Mouse (Mus musculus) intestine, embryonic 14.5 days (tissue): ENCODE data around the gene Prpf6. TPM values are rescaled to one million over a fixed set of nuclear protein-coding genes. Genes with fewer than 3 reads are reported as not detected.
A peak's percentile ranks its signal among the peaks of the same experiment; 100 is the strongest.

Experiments used
- ATAC-seq: fragments of 200-750 bp; cut with Nextera tagmentation; replicated peaks from 2 replicates; pipeline ENCODE4 v1.8.0; 2017; ENCODE audit warnings: low read depth, moderate number of reproducible peaks, moderate TSS enrichment, moderate library complexity; ENCODE audit not compliant: low FRiP score, low TSS enrichment
- DNase-seq: peaks from one replicate; pipeline ENCODE4 v3.0.0-alpha.2; 2018; ENCODE audit warnings: low spot score
- H3K27ac ChIP-seq: fragments of 300-500 bp; sonication (generic); 2 replicates; pipeline ENCODE4 v1.5.1; 2014; ENCODE audit warnings: low read depth, mild to moderate bottlenecking, control low read depth
- H3K27me3 ChIP-seq: fragments of 300-500 bp; sonication (generic); replicated peaks from 2 replicates; pipeline ENCODE4 v1.6.1; 2014; ENCODE audit warnings: low read length, control low read depth; ENCODE audit not compliant: control insufficient read depth, insufficient read depth
- H3K36me3 ChIP-seq: fragments of 300-500 bp; sonication (generic); 2 replicates; pipeline ENCODE4 v1.6.1; 2014; ENCODE audit warnings: low read length, control low read depth; ENCODE audit not compliant: control insufficient read depth, insufficient read depth
- H3K4me1 ChIP-seq: fragments of 300-500 bp; sonication (generic); replicated peaks from 2 replicates; pipeline ENCODE4 v1.6.1; 2014; ENCODE audit warnings: low read length, control low read depth, mixed read lengths; ENCODE audit not compliant: control insufficient read depth, insufficient read depth
- H3K4me2 ChIP-seq: fragments of 300-500 bp; sonication (generic); 2 replicates; pipeline ENCODE4 v1.6.1; 2014; ENCODE audit warnings: low read length
- H3K4me3 ChIP-seq: fragments of 300-500 bp; sonication (generic); 2 replicates; pipeline ENCODE4 v1.5.1; 2014; ENCODE audit warnings: low read depth, low read length, control low read depth, mixed read lengths
- H3K9ac ChIP-seq: fragments of 300-500 bp; sonication (generic); 2 replicates; pipeline ENCODE4 v1.6.1; 2014; ENCODE audit warnings: mild to moderate bottlenecking, low read length
- H3K9me3 ChIP-seq: fragments of 300-500 bp; sonication (generic); 2 replicates; pipeline ENCODE4 v1.6.1; 2016; ENCODE audit warnings: low read length, control low read depth; ENCODE audit not compliant: control insufficient read depth
- WGBS: fragments of 180-500 bp; shearing (Covaris S2); extraction: QIAGEN DNeasy Blood & Tissue Kit; methylation state at CpG from one replicate; pipeline ENCODE4 v1.1.7; 2014; 5-methylcytosine and 5-hydroxymethylcytosine counted together
- polyA plus RNA-seq: library from polyadenylated mRNA; unstranded; fragments of >200 nt; fragmentation: Nextera tagmentation; extraction: Ambion mirVana; gene quantifications from 2 replicates; pipeline ENCODE4 v1.2.1, GENCODE M21; 2014

Prpf6 gene
- polyA plus RNA-seq, 1 experiment from 2014 or later, result 53.6 TPM

DNA sequence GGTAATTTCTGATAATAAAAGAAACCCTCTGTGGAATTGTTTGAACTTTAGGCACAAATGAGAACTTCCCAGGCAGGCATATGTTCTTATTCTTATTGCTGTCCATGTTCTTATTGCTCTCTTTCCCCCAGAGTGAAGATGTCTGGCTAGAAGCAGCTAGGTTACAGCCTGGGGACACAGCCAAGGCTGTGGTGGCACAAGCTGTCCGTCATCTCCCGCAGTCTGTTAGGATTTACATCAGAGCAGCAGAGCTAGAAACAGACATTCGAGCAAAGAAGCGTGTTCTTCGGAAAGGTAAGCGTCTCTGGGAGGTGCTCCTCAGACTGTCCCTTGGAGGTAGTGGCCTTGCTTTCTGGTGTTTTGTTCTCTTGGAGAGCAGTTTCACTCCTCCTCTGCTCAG is 41.0 kb downstream of the Prpf6 start:
- Histone ChIP-seq H3K4me1 (no peaks in the 10 kb centered on the region), H3K36me3 (peaks cover 69% of the 10 kb centered on the region), H3K4me2 (no peak overlapping the region), H3K9me3 (no peaks in the 10 kb centered on the region), H3K4me3 (no peak overlapping the region), H3K27me3 (no peaks in the 10 kb centered on the region), H3K27ac (no peak overlapping the region), H3K9ac (no peak overlapping the region)
- 93% methylated on average over 6 of the region's 6 CpGs for WGBS
- no peak for ATAC-seq
- DNase-seq, result no peak

DNA sequence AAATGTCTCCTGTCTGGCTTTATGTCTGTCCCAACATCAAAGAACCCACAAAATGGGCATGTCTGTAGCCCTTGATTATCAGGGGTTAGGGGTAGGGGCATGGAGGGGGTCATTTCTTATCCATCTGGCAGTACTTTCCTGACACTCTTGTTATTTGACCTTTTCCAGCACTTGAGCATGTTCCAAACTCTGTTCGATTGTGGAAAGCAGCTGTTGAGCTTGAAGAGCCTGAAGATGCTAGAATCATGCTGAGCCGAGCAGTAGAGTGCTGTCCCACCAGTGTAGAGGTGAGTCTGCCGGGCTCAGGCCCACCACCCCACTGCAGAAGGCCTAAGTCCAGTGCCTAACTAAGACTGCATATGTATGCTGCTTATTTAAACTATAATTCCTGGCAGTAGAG is 44.2 kb downstream of the Prpf6 start:
- Histone ChIP-seq H3K27ac (no peak overlapping the region), H3K9me3 (no peaks in the 10 kb centered on the region), H3K9ac (no peak overlapping the region), H3K27me3 (no peaks in the 10 kb centered on the region), H3K4me3 (no peak overlapping the region), H3K4me2 (no peak overlapping the region), H3K36me3 (peaks cover 87% of the 10 kb centered on the region), H3K4me1 (no peaks in the 10 kb centered on the region)
- DNase-seq (no peak), ATAC-seq (no peak)
- 96% methylated on average over 3 of the region's 3 CpGs for WGBS

DNA sequence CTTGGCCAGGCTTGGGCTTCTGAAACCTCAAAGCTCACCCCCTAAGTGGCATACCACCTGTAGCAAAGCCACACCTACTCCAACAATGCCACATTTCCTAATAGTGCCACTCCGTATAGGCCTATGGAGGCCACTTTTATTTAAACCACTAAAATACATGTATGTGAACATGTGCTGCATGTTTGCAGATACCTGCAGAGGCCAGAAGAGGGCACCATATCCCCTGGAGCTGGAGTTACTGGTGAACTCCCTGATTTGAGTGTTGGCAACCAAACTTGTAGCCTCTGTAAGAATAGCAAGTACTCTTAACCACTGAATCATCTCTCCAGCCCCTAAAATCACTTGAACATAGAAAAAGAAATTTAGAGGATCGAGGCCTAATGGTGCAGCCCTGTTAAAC is 52.7 kb downstream of the Prpf6 start:
- H3K9me3 ChIP-seq, result no peaks in the 10 kb centered on the region
- DNase-seq (no peak), ATAC-seq (no peak)
- no peaks in the 10 kb centered on the region for H3K4me1 ChIP-seq
- H3K9ac ChIP-seq, result no peak overlapping the region
- no peaks in the 10 kb centered on the region for H3K27me3 ChIP-seq
- WGBS, result 96% methylated on average over 2 of the region's 2 CpGs
- H3K4me2 ChIP-seq, result no peak overlapping the region
- peaks cover 83% of the 10 kb centered on the region for H3K36me3 ChIP-seq
- H3K4me3 ChIP-seq, result no peak overlapping the region
- no peak overlapping the region for H3K27ac ChIP-seq

DNA sequence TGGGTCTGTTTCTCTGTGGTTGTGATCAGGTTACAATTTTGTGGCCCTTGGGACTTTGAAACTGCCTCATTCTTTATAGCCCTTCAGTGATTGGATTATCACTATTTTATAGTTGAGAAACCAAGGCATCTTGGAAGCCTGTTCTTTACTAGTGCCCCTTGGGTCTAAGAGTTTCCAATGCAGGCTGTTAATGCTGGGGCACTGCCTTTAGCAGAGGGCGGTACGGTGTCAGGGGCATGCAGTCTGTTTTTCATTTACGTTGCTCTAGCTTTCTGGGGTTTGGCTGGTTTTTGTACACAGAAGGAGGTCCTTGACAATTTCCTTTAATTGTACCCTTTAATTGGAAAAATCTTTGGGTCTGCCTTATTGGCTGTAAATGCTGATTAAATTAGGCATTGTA is 54.0 kb downstream of the Prpf6 start:
- H3K27ac ChIP-seq, result no peak overlapping the region
- ATAC-seq, result no peak
- no peak overlapping the region for H3K4me2 ChIP-seq
- WGBS, result 91% methylated on average over 3 of the region's 3 CpGs
- peaks cover 83% of the 10 kb centered on the region for H3K36me3 ChIP-seq
- DNase-seq, result no peak
- H3K4me3 ChIP-seq, result no peak overlapping the region
- H3K4me1 ChIP-seq, result no peaks in the 10 kb centered on the region
- no peaks in the 10 kb centered on the region for H3K27me3 ChIP-seq
- no peak overlapping the region for H3K9ac ChIP-seq
- no peaks in the 10 kb centered on the region for H3K9me3 ChIP-seq

DNA sequence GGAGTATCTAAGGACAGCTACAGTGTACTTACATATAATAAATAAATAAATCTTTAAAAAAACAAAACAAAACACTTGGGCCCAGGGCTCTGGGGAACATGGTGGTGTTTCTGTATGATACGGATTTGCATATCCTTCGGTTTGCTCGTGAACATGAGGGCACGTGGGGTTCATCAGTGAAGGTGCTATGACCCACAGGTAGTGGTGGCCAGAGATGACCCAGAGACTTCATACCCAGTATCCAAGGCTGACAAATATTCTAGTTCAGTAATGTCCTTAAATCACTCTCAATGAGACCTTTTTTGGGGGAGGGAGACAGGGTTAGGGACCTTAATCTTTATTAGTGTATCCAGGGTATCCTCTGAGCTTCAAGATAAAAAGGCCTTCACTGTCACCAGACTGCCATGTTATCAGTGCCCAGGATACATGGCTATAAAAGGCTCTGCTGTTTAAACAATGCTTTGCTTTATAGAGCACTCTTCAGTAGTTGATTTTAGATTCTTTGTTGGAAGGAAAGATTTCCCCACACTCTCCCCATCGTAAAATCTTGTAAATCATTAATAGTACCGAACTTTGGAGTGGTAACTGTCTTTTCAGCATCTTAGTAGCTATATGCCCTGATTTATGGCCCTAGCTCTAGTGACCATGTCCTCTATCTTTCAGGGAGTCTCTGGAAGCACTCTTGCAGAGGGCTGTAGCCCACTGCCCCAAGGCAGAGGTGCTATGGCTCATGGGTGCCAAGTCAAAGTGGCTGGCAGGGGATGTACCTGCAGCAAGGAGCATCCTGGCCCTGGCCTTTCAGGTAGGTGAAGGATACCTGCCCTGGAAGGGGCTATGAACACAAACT is 55.2 kb downstream of the Prpf6 start:
- Histone ChIP-seq H3K27ac (no peak overlapping the region), H3K4me3 (no peak overlapping the region), H3K4me2 (no peak overlapping the region), H3K36me3 (peaks cover 84% of the 10 kb centered on the region), H3K9ac (no peak overlapping the region), H3K27me3 (no peaks in the 10 kb centered on the region), H3K4me1 (no peaks in the 10 kb centered on the region), H3K9me3 (no peaks in the 10 kb centered on the region)
- ATAC-seq, result peak; percentile 84
- WGBS, result 76% methylated on average over 6 of the region's 6 CpGs
- peak; percentile 60 for DNase-seq

DNA sequence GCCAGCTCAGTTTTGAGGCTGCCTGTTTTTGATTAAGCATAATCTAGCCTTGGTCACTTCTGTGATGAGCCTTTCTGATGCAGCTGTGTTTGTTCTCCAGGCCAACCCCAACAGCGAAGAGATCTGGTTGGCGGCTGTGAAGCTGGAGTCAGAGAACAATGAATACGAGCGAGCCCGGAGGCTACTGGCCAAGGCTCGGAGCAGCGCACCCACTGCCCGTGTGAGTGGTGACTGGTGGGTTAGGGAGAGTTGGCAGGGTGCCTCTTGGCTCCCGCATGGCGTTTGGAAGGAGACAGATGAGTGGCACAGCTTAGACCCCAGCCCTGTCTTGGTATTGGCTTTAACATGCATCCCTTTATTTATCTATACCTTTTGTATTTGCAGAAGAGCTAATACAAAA is 57.3 kb downstream of the Prpf6 start:
- DNase-seq (no peak), ATAC-seq (no peak)
- H3K4me1 ChIP-seq, result no peaks in the 10 kb centered on the region
- H3K4me2 ChIP-seq, result no peak overlapping the region
- H3K27ac ChIP-seq, result no peak overlapping the region
- no peak overlapping the region for H3K4me3 ChIP-seq
- peaks cover 90% of the 10 kb centered on the region for H3K36me3 ChIP-seq
- 97% methylated on average over 10 of the region's 10 CpGs for WGBS
- H3K9me3 ChIP-seq, result no peaks in the 10 kb centered on the region
- no peaks in the 10 kb centered on the region for H3K27me3 ChIP-seq
- no peak overlapping the region for H3K9ac ChIP-seq

DNA sequence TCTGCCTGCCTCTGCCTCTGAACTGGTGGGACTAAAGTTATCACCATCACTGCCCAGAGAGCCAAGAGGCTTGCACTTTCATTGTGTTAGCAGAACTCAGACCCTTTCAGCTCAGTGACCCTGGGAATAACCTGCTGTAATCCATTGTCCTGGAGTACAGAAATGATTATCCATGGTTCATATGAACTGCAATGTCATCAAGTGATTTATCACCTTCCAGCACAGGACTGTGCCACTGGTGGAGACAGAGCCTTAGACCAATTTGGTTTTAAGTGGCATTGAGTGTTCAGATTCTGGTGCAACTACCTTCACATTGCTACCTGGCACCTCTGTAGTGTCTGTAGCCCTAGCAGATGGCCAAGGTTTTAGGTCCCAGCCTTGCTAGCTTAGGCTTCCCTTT is 61.4 kb downstream of the Prpf6 start:
- Histone ChIP-seq H3K4me2 (no peak overlapping the region), H3K27ac (no peak overlapping the region), H3K27me3 (no peaks in the 10 kb centered on the region), H3K9me3 (no peaks in the 10 kb centered on the region), H3K36me3 (peaks cover 90% of the 10 kb centered on the region), H3K4me1 (no peaks in the 10 kb centered on the region), H3K4me3 (no peak overlapping the region), H3K9ac (no peak overlapping the region)
- no peak for DNase-seq
- peak; percentile 7; the same call in 1 of the 2 replicates for ATAC-seq

DNA sequence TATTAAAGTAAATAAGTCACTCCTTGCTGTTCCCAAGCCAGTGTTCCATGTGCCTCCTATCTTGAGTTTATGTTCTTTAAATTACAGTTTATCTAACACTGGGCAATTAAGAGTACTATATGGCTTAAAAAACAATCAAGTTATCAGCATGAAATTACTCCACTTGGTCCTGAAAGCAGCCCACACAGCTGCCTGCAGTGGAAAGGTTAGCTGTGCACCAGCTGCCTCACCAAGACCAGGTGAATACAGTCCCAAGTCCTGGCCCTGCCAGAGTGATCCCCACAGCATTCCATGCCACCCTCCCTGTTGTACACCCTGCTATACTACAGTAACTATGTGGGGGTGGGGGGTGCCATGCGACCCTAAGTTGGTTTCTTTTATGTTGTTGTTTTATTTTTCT is 61.9 kb downstream of the Prpf6 start:
- Histone ChIP-seq H3K27me3 (no peaks in the 10 kb centered on the region), H3K9me3 (no peaks in the 10 kb centered on the region), H3K9ac (no peak overlapping the region), H3K4me2 (no peak overlapping the region), H3K36me3 (peaks cover 85% of the 10 kb centered on the region), H3K27ac (no peak overlapping the region), H3K4me1 (no peaks in the 10 kb centered on the region), H3K4me3 (no peak overlapping the region)
- DNase-seq (no peak), ATAC-seq (peak; percentile 77)
- 77% methylated on average over 1 of the region's 1 CpGs for WGBS

DNA sequence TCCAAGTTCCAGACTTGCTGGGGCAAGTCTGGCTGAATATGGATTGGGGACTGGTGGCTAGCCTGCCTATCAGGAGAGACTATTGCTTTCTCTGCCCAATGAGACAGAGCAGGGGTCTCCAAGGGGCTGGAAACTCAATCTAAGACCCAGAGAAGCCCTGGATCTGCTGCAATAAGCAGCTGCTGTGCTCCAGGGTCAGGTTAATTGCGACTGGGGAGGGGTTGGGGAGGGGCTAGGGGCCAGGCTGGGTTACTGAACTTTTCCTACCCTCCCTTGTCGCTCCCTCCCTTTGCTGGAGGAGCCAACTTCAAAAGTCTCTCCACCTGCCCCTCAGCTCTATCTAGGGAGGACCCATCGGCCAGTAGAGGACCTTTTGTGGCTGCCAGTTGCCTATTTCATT is 65.1 kb downstream of the Prpf6 start, which contains the start of gene Gm29797:
Gene Gm29797 (plus strand): TSS at position 301 of the 400 bp plus-strand sequence.
- Histone ChIP-seq H3K4me2 (no peak within 1 kb of the TSS), H3K27me3 (no peaks in the 10 kb centered on the region), H3K27ac (no peak within 1 kb of the TSS), H3K4me3 (no peak within 1 kb of the TSS), H3K4me1 (no peaks in the 10 kb centered on the region), H3K9me3 (no peaks in the 10 kb centered on the region), H3K9ac (no peak within 1 kb of the TSS), H3K36me3 (peaks cover 55% of the 10 kb centered on the region)
- ATAC-seq (no peak), DNase-seq (no peak)
- 61% methylated on average over 3 of the region's 3 CpGs for WGBS
